Mouse (Mus musculus): ENCODE measurements at regions not wholly inside any gene's neighbourhood (a gene's known extent, or its start where the extent isn't known, plus 50 kb on each side); places are given as distances from the start of the nearest gene placed in this dataset.

GRCm38 (mm10) chr16:29827776-29828175 lies 236.4 kb upstream of the Hes1 start:
- ATAC-seq (ENCODE audit: low FRiP score) = no peak
- no peak for TF ChIP-seq CTCF (IDR thresholded peaks at IDR 0.05)
- Histone ChIP-seq H3K9me3 (ENCODE audit: low read length) (no peaks in the 10 kb centered on the region), H3K27me3 (ENCODE audit: insufficient read depth, low read length) (no peaks in the 10 kb centered on the region), H3K36me3 (ENCODE audit: insufficient read depth, low read length) (no peaks in the 10 kb centered on the region), H3K4me2 (ENCODE audit: low read depth, low read length, poor library complexity, severe bottlenecking) (no peak overlapping the region), H3K27ac (ENCODE audit: low read depth, low read length) (no peak overlapping the region), H3K4me1 (ENCODE audit: insufficient read depth, low read length) (no peaks in the 10 kb centered on the region), H3K4me3 (ENCODE audit: low read depth, low read length) (no peak overlapping the region), H3K9ac (replicated peaks; ENCODE audit: low read length, poor library complexity, severe bottlenecking) (no peak overlapping the region)
- WGBS = 92% methylated on average over 1 of the region's 1 CpGs
- no peak for DNase-seq (ENCODE audit: low spot score)

GRCm38 (mm10) chr16:29829457-29829856 lies 234.7 kb upstream of the Hes1 start:
- H3K27me3 ChIP-seq (ENCODE audit: insufficient read depth, low read length) = no peaks in the 10 kb centered on the region
- no peak for TF ChIP-seq CTCF (IDR thresholded peaks at IDR 0.05)
- WGBS = 88% methylated on average over 9 of the region's 9 CpGs

GRCm38 (mm10) chr16:29830101-29830500 lies 234.1 kb upstream of the Hes1 start:
- Histone ChIP-seq H3K9ac (replicated peaks; ENCODE audit: low read length, poor library complexity, severe bottlenecking) (no peak overlapping the region), H3K4me2 (ENCODE audit: low read depth, low read length, poor library complexity, severe bottlenecking) (no peak overlapping the region), H3K4me1 (ENCODE audit: insufficient read depth, low read length) (no peaks in the 10 kb centered on the region), H3K27ac (ENCODE audit: low read depth, low read length) (no peak overlapping the region), H3K9me3 (ENCODE audit: low read length) (no peaks in the 10 kb centered on the region), H3K27me3 (ENCODE audit: insufficient read depth, low read length) (no peaks in the 10 kb centered on the region), H3K4me3 (ENCODE audit: low read depth, low read length) (no peak overlapping the region), H3K36me3 (ENCODE audit: insufficient read depth, low read length) (no peaks in the 10 kb centered on the region)
- DNase-seq (ENCODE audit: low spot score) (no peak), ATAC-seq (ENCODE audit: low FRiP score) (no peak)
- TF ChIP-seq CTCF (IDR thresholded peaks at IDR 0.05) = no peak

More at GRCm38 (mm10) chr16:29829457-29829856, 234.7 kb upstream of the Hes1 start:
- no peaks in the 10 kb centered on the region for H3K9me3 ChIP-seq (ENCODE audit: low read length)
- H3K4me1 ChIP-seq (ENCODE audit: insufficient read depth, low read length) = no peaks in the 10 kb centered on the region
- ATAC-seq (ENCODE audit: low FRiP score) (no peak), DNase-seq (ENCODE audit: low spot score) (no peak)
- H3K9ac ChIP-seq (replicated peaks; ENCODE audit: low read length, poor library complexity, severe bottlenecking) = no peak overlapping the region
- H3K36me3 ChIP-seq (ENCODE audit: insufficient read depth, low read length) = no peaks in the 10 kb centered on the region
- no peak overlapping the region for H3K27ac ChIP-seq (ENCODE audit: low read depth, low read length)
- no peak overlapping the region for H3K4me2 ChIP-seq (ENCODE audit: low read depth, low read length, poor library complexity, severe bottlenecking)
- H3K4me3 ChIP-seq (ENCODE audit: low read depth, low read length) = no peak overlapping the region

GRCm38 (mm10) chr16:29833298-29833697 lies 230.9 kb upstream of the Hes1 start:
- Histone ChIP-seq H3K36me3 (ENCODE audit: insufficient read depth, low read length) (no peaks in the 10 kb centered on the region), H3K4me1 (ENCODE audit: insufficient read depth, low read length) (no peaks in the 10 kb centered on the region), H3K4me2 (ENCODE audit: low read depth, low read length, poor library complexity, severe bottlenecking) (no peak overlapping the region), H3K27me3 (ENCODE audit: insufficient read depth, low read length) (no peaks in the 10 kb centered on the region), H3K9ac (replicated peaks; ENCODE audit: low read length, poor library complexity, severe bottlenecking) (no peak overlapping the region), H3K4me3 (ENCODE audit: low read depth, low read length) (no peak overlapping the region), H3K9me3 (ENCODE audit: low read length) (no peaks in the 10 kb centered on the region), H3K27ac (ENCODE audit: low read depth, low read length) (no peak overlapping the region)
- ATAC-seq (ENCODE audit: low FRiP score) (no peak), DNase-seq (ENCODE audit: low spot score) (no peak)
- WGBS = 73% methylated on average over 11 of the region's 11 CpGs
- TF ChIP-seq CTCF (IDR thresholded peaks at IDR 0.05) = no peak

DNA sequence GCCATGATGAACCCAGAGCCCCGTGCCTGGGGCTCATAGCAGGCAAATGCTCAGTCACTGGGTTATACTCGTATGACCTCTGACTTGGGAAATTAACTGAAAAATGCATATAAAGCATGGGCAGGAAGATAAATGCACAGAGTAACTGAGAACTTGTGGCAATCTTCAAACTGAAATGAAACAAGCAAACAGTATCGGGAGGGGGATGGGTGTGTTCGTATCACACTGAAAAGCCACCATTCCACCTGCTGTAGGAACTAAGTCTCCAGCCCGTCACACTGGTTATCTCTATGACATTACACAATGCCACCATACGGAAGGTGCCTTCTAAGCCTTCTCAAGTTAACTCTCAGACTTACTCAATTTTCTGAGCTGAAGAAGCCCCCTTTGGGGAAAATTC lies 230.3 kb upstream of the Hes1 start:
- H3K36me3 ChIP-seq (ENCODE audit: insufficient read depth, low read length) = no peaks in the 10 kb centered on the region
- H3K27ac ChIP-seq (ENCODE audit: low read depth, low read length) = no peak overlapping the region
- no peaks in the 10 kb centered on the region for H3K27me3 ChIP-seq (ENCODE audit: insufficient read depth, low read length)
- TF ChIP-seq CTCF (IDR thresholded peaks at IDR 0.05) = no peak
- 83% methylated on average over 6 of the region's 6 CpGs for WGBS
- ATAC-seq (ENCODE audit: low FRiP score) (no peak), DNase-seq (ENCODE audit: low spot score) (no peak)
- no peak overlapping the region for H3K4me3 ChIP-seq (ENCODE audit: low read depth, low read length)
- H3K4me2 ChIP-seq (ENCODE audit: low read depth, low read length, poor library complexity, severe bottlenecking) = no peak overlapping the region
- H3K4me1 ChIP-seq (ENCODE audit: insufficient read depth, low read length) = no peaks in the 10 kb centered on the region
- no peak overlapping the region for H3K9ac ChIP-seq (replicated peaks; ENCODE audit: low read length, poor library complexity, severe bottlenecking)
- no peaks in the 10 kb centered on the region for H3K9me3 ChIP-seq (ENCODE audit: low read length)

DNA sequence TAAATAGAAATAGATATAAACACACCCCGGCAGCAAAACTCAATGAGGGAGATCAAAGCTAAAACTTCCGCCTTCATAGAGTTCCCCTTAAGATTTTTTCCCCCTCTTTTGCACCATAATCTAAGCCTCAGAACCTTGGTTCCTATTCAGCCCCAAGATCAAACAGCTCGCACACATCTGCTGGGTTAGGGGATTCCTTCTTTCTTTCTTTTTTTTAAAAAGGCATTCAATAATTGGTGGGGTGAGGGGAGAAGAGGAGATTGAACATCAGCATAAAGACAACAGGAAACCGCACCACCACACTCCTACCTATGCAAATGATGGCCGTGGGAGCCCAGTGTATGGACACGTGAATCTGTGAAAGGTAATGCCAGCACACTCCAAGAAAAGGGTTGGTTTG lies 229.5 kb upstream of the Hes1 start:
- H3K9ac ChIP-seq (replicated peaks; ENCODE audit: low read length, poor library complexity, severe bottlenecking) = no peak overlapping the region
- H3K9me3 ChIP-seq (ENCODE audit: low read length) = no peaks in the 10 kb centered on the region
- WGBS = 42% methylated on average over 6 of the region's 6 CpGs
- H3K4me1 ChIP-seq (ENCODE audit: insufficient read depth, low read length) = no peaks in the 10 kb centered on the region; the same call in 1 of the 2 replicates
- ATAC-seq (ENCODE audit: low FRiP score) (no peak), DNase-seq (ENCODE audit: low spot score) (no peak)
- H3K27ac ChIP-seq (ENCODE audit: low read depth, low read length) = no peak overlapping the region
- no peaks in the 10 kb centered on the region for H3K27me3 ChIP-seq (ENCODE audit: insufficient read depth, low read length)
- H3K4me2 ChIP-seq (ENCODE audit: low read depth, low read length, poor library complexity, severe bottlenecking) = no peak overlapping the region
- no peak for TF ChIP-seq CTCF (IDR thresholded peaks at IDR 0.05)
- no peak overlapping the region for H3K4me3 ChIP-seq (ENCODE audit: low read depth, low read length)
- no peaks in the 10 kb centered on the region for H3K36me3 ChIP-seq (ENCODE audit: insufficient read depth, low read length)

Measured in midbrain, postnatal 0 days (tissue).